Mouse (Mus musculus) gastrocnemius, adult 8-10 months (tissue): ENCODE results near the gene Clasp1. TPM values are rescaled to one million over a fixed set of nuclear protein-coding genes. Genes with fewer than 3 reads are reported as not detected.

Experiments used
- DNase-seq, 2 experiments: peaks; one replicate each; pipeline ENCODE4 v3.0.0; 2022; ENCODE audit warnings: low spot score in 2 of 2
- total RNA-seq, 4 experiments: library from RNA; stranded (reverse); gene quantifications; 2 replicates each; pipeline ENCODE4 v1.2.4; 2022

Gene Clasp1
- total RNA-seq, 4 experiments from 2014 or later, result 45.8 to 55.5 (median 51.7) TPM

DNA sequence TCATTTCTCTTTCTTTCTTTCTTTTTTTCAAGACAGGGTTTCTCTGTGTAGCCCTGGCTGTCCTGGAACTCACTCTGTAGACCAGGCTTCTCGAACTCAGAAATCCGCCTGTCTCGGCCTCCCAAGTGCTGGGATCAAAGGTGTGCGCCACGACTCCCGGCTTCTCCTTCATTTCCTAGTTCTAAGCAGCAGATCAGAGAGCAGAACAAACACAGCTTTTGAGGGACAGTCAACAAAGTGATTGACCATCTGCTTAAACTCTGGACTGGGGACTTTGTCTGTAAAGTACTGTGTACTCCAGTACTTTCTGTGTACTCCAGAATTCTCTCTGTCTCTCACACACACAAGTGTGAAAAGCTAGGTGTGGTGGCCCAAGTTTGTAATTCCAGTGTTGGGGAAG, 14.1 kb downstream of the Clasp1 start:
- no peak for DNase-seq

DNA sequence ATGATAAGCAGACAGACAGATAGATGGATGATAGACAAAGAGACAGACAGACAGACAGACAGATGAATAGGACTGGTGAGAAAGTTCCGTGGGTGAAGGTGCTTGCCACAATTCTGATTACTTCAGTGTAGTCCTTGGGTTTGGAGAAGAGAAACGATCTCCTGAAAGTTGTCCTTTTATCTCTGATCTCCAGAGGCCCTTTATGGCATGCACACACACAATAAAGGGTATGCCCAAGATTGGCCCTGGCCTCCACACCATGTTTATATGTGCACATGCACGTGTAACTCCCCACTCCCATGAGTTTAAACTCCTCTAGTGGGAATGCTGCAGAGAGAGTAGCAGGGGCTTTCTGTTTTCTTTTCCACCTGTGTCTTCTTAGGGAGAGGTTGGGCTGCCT, 14.6 kb downstream of the Clasp1 start:
- DNase-seq, result no peak

DNA sequence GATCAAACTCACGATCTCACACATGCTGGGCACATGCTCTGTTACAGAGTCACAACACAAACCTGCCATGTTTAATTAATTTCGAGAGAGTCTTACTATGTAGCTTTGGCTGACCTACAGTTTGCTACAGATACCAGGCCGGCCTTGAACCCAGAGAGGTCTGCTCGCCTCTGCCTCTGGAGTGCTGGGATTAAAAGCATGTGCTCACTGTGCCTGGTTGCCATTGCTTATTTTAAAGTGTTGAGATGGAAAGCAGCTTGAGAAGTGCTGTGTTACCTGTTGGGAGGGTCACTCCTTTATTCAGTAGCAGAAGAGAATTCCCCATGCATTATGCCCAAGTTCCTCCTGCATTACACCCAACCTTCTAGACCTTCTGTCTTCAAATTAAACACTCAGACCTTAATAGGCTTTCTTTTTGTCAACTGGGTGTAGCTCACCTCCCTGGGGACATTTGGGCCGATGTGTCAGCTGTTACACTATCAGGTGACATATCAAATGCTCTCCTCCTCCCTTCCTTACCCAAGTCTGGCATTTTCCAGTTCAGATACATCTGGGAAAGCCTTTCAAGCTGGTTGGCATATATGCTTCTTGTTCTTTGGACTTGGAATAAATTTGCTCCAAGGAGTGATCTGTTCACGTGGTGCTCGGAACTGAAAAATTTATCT, 18.9 kb downstream of the Clasp1 start:
- DNase-seq, result peak in 1 of 2 experiments; percentile 30

- DNase-seq, result no peak
Measured at GRCm38 (mm10) chr1:118409249-118409648, 20.4 kb downstream of the Clasp1 start.

DNA sequence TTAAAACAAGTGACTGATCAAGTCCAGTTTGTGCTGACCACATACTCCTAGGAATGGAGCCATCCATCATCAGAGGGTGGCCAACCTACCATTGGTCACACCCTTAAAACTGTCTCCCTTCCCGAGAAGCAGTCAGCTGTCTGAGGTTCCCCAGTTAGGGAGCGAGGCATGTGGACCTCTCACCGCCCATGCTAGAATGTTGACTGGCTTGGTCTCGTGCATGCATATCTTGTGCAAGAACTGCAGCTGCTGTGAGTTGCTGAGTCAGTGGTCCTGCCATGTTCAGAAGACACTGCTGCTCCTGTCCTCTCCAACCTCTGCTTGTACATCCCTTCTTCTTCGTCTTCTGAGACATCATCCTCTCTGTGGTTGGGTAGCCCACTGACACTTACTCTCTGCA, 22.0 kb downstream of the Clasp1 start:
- no peak for DNase-seq

DNA sequence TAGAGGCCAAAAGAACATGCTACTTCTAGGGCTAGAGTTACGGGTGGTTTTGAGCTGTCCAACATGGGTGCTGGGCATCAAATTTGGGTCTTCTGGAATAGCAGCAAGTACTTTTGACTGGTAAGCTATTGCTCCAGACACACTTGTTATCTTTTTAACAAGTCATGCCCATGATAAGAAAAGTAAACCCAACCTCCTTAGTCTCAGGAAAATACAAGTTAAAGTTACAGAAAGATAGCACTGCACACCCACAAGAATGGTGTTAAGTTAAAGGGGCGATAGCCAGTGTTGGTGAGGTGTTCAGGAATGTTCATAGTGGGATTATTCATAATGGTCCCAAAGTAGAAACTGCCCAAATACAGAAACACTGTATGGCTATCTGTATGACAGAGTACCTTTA, 24.3 kb downstream of the Clasp1 start:
- no peak for DNase-seq

DNA sequence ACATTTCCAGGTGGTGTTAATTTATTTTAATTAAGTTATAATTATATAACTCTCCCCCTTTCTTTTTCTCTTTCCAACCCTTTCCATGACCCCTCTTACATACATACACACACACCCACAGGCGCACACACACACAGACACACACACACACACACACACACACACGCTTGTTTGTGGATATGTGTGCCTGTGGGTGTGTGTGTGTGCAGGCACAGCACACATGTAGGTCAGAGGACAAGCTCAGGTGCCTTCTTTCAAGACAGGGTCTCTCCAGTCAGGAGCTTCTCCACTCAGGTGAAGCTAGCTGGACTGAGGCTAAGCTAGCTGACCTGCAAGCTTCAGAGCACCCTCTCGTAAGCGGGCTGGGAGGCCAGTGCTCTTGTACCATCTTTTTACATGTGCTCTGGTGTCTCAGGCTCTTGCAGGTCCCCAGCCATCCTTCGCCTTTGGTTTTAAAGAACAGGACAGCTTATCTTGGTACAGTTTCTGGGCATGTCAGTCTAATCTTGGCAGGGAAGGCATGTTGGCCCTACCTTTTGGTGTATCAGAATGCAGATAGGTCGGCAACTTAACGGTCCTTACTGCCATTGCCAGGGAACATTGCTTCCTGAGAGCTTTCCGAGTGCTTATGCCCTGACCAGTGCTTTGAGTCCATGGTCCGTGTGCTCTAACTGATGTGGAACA, 28.3 kb downstream of the Clasp1 start:
- peak; percentile 8 to 24 for DNase-seq

DNA sequence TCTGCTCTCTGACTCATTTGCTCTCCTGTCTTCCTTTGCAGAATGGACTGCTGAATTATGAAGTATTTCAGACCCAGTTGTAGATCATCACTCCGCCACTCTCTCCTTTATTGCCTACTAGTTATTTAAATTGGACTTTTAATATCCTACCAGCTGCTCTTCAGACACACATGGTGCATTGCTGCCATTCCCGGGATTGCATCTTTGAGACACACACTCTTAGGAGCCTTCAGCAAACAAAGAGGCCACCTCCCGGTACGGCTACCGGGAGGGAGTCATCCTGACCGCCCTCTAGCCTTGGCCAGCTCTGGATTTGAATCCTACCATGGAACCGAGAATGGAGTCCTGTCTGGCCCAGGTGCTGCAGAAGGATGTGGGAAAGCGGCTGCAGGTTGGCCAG, 30.5 kb downstream of the Clasp1 start:
- DNase-seq, result no peak

DNA sequence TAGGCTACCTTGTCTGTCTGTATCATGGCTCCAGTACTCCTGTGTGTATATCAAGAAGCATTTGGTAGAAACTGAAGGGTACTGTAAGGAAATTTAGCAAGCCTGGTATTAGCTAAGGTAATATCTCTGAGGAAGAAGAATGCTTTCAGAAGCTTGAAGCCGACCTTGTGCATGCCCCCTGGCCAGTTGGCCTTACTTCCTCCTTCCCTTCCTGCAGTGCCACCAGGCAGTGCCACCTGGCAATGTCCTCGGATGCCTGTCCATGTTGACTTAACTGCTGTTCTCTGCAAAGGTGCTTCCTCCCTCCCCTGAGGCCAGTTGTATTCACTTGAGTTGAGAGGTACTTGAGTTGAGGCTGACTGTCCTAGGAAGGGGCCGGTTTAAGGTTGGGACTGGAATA, 32.3 kb downstream of the Clasp1 start:
- DNase-seq, result no peak

- no peak for DNase-seq
Measured at GRCm38 (mm10) chr1:118422812-118423211, 34.0 kb downstream of the Clasp1 start.

GRCm38 (mm10) chr1:118425982-118426381, 37.1 kb downstream of the Clasp1 start:
- no peak for DNase-seq

DNA sequence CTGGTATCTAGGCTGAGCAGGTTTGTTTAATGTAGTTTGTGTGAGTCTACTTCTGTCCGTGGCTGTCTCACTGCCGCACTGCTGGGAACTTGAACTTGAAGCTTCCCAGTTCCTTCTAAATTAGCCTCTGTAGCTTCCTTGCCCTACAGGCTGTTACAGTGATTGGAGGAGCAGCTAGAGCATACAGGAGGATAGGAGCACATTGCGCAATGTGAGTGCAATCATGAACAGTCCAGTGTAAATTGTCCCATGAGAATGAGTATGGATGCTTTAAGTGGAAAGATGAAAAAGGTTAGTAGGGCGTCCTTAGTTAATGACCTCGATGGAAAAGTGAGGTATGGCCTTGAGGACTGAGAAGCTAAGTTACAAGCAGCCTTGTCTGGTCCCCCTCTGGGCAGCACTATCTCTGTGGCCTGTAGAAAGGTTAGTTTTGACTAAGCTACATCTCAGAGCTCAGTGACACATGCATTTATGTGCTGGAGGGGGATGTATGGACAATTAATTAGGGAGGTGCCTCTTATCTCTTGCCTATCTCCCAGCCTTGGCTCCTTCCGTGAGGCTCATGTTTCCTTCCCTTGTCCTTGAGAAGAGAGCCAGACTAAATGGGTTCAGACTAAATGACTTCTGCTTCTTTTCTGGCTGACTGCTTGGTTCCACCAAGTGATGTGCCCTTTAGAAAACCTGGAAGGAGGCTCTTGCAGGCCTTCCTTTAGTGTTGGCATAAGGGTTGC, 39.7 kb downstream of the Clasp1 start:
- DNase-seq, result no peak

DNA sequence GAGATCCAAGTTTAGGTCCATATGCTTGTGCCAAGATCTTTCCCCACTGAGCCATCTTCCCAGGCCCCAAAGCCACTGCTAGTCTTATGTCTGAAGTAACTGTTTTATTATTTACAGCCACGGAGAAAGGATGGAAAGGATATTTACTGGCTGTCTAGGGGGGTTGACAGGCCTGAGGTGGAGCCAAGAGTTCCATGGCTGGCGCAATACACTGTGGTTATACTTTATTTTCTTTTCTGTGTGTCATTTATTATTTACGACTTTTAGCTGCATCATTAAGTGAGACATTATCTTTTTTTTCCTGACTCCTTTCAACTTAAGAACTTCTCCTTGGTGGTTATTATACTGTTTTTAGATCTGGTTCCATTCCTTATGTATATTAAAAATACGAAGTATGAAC, 42.7 kb downstream of the Clasp1 start:
- DNase-seq, result no peak

DNA sequence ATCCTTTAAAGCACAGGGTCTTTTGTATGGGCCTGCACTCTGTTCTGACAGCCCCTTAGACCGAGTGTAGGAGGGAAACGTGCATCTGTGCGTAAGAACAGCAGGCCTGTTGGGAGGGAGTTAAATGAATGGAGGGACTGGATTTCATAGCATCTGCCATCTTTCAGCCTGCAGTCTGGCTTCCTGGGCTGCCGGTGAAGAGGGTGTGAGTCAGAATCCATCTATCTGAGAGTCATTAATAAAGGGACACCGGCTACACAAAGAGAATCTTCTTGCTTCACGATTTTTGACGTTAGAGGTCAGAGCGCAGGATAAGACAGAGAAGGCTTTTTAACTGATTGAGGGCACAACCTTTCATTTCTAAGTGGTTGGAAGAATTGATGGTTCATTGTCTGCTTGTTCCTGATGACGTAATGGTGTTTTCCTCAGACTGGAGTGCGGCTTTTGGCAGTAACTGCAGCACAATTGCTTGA, 46.2 kb downstream of the Clasp1 start:
- no peak for DNase-seq

- no peak for DNase-seq
Measured at GRCm38 (mm10) chr1:118437856-118438255, 49.0 kb downstream of the Clasp1 start.

DNA sequence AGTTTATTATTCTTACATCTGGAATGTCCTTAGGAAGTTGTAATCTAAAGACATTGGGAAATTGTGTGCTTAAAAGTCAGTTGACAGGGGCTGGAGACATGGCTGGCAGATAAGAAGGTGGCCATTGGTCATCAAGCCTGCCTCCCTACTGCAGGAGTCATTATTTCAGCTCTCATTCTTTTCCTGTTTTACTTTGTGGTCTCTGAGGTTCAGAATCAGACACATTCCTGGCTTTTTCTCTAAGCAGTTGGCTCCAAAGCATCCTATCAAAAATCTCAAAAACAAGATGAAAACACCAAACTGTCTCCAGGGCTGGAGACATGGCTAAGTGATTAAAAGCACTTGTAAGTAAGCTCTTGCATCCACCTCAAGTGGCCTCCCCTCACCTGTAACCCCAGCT, 49.5 kb downstream of the Clasp1 start:
- no peak for DNase-seq

DNA sequence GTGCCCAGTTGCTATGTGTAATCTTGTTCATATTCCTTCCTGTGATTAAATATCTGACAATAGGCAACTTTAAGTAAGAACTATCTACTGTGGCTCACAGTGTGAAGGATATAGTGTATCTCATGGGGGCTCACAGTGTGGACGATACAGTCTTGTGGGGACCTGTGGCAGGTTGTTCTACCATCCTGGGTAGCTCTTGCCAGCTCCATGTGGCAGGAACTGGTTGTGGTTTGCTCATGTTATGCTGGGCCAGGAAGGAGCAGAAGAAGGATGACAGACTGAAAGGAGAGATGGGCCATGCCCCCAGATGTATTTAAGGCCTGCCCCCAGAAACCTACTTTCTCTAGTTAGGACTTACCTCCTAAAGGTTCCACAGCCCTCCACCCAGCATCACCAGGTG, 51.7 kb downstream of the Clasp1 start:
- no peak for DNase-seq

GRCm38 (mm10) chr1:118444420-118444819, 55.6 kb downstream of the Clasp1 start:
- DNase-seq, result no peak

DNA sequence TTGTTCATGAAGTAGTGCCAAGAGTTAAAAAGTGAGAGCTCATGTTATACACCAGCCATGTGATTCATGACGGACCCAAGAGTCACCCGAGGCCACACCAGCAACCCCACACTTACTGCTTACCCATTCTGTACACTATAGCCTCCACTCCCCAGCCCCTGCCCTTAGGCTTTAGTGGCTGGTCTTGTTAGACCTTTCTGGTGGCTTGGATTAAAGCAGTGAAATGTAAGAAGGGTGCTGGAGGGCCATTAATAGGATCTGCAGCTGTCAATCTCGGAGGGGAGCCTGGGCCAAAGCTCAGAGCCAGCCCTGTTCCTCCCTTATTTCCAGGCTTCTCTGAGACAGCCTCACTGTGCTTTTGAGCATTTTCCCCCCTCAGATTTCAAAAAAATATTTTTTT, 56.1 kb downstream of the Clasp1 start:
- peak; percentile 45 to 51 for DNase-seq

- peak; percentile 19 to 41 for DNase-seq
Measured at GRCm38 (mm10) chr1:118445441-118445840, 56.6 kb downstream of the Clasp1 start.

DNA sequence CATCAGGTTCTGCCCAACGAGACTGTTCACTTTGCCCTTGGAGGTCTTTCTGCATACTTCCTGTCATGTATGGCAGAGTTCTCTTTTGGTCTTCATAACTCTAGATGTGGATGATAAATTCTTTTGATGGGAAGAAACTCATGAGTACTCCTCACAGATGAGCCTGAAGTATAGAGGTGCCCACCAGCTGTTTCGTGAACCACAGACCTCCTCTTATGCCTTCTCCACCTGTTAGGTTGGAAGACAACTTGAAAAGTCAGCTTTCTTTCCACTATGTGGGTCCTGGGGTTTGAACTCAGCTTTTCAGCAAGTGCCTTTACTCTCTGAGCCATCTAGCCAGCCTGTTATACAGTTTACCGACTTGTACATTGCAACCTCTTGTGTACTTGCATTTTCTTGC, 57.1 kb downstream of the Clasp1 start:
- no peak for DNase-seq

DNA sequence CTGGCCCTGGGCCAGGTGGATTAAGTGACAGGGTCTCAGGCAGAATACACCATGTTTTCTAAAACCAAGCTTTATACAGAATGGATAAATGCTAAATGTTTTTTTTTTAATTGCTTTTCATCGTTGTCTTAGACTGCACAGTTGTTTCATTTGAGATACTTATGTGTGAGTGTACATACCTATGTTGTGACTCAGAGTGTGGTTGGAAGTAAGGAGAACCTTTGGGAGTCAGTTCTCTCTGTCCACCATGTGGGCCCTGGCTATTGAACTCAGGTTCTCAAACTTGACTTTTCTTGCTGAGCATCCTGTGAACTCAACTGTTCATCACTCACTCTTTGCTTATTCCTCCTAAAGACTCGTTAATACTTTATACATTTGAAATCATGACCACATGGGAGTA, 58.3 kb downstream of the Clasp1 start:
- no peak for DNase-seq
